Mouse (Mus musculus) layer of hippocampus, adult 9-11 months (tissue): ENCODE measurements at regions not wholly inside any gene's neighbourhood (a gene's known extent, or its start where the extent isn't known, plus 50 kb on each side); places are given as distances from the start of the nearest gene placed in this dataset.

Experiments
- DNase-seq: peaks from one replicate; pipeline ENCODE4 v3.0.0; 2022

DNA sequence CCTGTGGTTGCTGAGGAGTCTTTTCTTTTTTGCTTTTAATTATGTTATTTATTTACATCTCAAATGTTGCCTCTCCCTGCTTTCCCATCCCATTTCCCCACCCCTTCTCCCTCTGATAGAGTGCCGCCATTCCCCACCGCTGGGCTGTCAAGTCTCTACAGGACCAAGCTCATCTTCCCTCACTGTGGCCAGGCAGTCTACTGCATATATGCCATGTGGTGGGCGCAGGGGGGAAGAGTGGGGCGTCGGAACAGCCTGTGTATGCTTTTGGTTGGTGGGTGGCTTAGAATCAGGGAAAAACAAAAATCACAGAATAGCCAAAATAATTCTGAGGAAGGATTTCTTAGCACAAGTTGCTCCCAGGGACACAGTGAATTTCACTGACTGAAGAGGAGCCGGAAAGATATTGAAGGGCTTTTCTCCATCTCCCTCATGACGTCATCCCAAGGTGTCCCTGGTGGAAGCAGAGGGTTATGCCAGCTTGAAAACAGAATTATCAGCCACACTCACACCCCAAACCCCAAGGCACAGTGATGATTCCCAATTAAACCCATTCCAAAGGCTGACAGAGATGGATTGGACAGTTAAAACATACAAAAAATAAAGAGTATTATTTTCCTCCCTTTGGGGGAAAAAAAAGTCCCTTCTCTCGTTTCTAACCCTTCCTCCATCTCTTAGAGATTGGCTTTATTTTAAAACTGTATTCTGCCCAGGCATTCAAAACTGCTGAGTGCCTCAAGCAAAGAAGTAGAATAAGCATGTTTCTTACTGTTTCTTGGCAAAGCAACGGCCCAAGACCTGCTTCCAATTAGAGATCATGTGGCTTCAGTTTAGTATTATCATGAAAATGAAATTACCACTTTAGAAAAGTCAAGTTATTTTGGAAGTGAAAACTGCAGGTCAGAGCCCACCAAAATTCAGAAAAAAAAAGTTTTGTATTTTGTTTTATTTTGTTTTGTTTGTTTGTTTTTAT is 232.0 kb downstream of the Clic5 start:
- DNase-seq, result no peak

DNA sequence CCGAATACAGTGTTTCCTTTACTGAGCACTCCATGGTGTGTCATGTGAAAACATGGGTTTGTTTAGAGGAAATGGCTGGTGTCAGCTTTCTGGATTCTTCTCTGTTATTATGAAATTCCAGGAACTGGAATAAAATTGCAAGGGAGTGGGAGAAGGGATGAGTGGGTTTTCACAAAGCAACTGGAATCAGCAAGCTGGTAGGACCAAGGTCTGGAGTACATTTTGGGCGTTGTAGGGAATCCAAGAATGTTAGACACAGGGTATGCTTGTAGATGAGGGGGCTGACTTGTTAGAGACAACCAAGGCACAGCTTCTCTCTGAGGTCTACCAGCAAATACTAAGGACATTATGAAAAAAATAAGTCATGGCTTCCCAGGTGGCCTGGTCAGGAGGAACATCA is 233.8 kb downstream of the Clic5 start:
- peak; percentile 8 for DNase-seq

DNA sequence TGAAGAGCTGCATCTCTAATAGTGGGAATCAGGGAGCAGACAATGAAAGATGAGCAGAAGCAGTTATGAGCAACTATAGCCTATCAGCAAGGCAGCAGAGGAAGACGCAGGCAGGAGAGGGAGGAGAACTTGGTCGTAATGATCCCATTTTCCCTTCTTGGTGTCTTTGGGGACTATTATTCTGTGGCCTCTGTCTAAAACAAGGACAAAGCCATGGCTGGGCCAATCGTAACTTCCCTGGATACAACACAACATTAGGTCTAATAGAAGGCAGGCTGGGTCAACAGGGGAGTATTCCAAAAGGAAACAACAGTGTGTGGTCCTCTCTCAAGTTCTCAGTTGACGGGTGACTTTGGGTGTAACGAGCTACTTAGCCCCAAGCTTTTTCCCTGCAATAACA is 234.5 kb downstream of the Clic5 start:
- DNase-seq, result no peak

DNA sequence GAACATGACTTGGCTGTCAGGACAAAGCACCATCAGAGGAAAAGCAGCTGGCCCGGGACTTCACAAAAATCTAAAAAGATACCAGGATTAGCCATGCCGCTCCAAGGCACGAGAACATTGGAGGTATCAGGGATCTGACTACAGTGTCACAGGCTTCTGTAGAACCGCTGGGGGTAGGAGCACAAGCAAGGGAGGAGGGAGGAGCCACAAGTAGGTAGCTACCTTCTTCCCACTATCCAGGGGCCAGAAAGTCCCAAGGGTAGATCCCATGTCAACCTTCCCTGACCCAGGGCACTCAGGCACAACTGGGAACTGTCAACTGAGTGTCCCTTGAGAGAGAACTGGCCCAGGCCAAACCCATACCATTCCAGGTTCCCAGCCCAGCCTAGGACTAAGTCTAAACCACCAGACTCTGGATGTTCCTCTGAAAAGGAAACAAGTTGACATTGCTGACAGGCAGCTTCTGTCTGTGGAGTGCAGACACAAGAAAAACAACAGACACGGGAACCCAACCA is 235.1 kb downstream of the Clic5 start:
- DNase-seq, result no peak

DNA sequence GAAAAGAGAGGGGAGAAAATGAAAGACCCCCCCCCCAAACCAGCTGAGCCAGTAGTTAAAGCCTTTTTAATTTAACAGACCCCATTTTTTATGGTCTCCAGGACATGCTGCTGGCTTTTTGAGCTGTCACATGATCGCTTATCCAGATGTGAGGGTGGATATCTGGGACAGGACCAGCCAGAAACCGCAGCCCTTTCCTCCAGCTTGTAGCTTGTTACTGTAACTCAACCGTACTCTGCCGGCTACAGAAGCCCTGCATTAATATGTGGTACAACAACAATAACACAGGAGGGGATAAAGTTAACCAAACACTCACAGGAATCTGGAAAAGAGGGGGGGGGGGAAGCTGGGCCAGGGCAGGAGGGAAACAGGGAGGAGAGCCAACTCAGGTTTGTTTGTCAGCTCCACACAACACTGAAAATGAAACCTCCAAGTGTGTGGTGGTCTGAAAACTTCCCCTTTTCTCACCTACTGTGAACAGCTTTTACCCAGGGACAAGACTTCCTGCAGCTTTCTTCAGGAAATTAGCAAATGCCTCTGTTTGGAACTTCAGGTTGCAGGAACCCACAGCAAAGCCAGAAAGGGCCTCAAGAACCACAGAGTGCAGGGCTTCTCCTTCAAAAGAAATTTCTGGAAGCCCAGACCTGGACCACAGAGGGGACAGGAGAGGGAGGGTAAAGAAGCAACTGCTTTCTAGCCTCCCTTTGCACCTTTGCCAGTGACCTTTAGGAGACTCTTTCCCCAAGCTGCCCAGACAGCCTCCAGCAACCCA is 244.3 kb downstream of the Clic5 start:
- no peak for DNase-seq

DNA sequence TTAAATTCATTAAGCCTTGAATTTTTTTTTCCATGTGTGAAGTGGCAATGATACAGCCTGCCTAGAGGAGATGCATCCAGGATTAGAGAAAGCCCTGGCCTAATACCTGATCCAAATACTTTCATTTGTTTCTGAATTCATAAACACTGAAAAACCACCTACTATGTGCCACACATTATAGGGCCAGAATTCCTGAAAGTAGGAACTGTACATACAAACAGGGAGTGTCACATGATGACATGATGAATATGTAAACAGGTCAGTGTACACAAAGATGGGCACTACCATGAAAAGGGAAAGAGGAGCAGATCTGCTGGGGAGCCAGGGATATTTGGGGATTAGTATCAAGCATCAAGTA is 244.9 kb downstream of the Clic5 start:
- DNase-seq, result no peak

DNA sequence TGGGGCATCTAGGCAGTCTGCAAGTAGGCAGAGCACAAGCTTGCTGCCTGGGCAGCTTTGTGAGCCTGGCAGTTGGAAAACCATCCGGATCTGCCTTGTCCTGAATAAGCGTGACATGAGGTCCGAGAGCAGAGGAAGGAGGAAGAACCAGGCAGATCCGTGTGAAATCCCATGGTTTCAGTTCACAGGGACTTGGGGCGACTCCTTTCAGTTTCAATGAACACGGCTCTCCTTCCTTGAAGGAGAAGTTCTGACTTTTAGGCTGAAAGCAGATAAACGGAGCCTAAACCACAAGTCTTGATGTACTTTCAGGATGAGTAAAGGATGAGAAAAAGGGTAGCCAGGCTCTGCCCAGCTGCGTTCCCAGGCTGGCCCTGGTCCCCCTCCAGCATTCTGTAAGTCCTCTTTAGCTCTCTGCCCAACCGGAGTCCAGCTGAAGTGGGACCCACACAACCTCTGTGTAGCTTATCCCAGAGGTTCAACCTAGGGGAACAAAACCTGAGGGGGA is 248.2 kb downstream of the Clic5 start:
- DNase-seq, result no peak

DNA sequence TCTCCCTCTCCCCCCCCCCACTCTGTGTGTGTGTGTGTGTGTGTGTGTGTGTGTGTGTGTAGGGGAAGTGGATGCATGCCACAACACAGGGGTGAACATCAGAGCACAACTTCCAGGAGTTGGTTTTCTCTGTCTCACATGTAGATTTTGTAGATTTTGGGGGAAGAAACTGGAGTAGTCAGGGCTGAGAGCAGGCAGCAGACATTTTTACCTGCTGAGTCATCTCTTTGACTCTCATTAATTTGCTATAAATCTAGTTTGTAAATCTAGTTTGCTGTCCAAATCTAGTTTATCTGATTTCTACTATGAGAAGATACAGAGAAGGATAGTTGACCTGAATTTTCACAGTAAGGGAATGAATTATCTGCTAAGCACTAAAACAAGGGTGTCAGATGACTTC is 250.1 kb downstream of the Clic5 start:
- DNase-seq, result no peak

DNA sequence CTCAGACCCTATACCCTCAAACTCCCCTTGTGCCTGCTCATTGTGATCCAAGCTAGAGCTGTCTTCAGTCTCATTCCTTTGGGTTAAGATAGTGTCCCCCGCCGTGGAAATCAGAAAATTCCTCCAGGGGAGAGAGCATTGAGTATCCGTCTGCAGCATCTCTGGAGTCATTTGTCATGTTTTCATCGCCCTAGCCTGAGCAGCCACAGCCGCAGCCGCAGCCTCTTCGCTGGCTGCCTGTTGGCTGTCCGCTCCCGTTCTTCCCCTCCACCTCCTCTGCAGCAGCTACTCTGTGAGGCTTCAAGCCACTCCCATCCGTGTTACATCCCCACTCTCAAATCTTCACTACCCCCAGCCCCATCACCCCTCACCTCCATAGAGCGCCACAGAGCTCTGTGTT is 255.1 kb downstream of the Clic5 start:
- no peak for DNase-seq

DNA sequence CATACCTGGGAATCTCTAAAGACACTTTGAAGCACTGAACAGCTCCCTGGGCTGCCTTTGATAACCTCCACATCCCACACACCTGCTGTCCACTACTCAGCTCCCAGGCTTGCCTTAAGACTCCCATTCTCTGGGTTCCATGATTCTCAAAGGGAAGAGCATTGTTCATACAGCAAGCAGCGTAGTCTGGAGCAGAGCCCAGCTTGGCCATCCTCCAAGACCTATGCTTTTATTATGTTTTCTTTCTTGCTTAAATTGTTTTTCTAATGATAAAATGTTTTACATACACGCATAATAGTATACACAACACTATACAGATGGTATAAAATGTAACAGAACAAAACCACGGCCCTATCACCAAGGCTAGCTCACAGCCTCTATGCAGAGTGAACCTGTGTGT is 257.0 kb downstream of the Clic5 start:
- DNase-seq, result no peak
